Mouse (Mus musculus): ENCODE measurements around the gene Tsnaxip1. TPM values are rescaled to one million over a fixed set of nuclear protein-coding genes. Genes with fewer than 3 reads are reported as not detected.

The Tsnaxip1 gene
- polyA plus RNA-seq, 1 experiment from 2014 or later, result 1.2 TPM

Other genes starting within 250 kb of the Tsnaxip1 start
- 11.8 and 12.4 TPM in 2 replicates for gene Ripor1, start 222.5 kb upstream of the Tsnaxip1 start, polyA plus RNA-seq (2014; fragmentation: Nextera tagmentation; extraction: Ambion mirVana)
- 115 and 121 TPM in 2 replicates for gene Ctcf, start 191.2 kb upstream of the Tsnaxip1 start, polyA plus RNA-seq (2014; fragmentation: Nextera tagmentation; extraction: Ambion mirVana)
- gene Agrp, start 190.3 kb upstream of the Tsnaxip1 start, polyA plus RNA-seq (2014; fragmentation: Nextera tagmentation; extraction: Ambion mirVana), result 0.68 and 2.1 TPM in 2 replicates
- gene Carmil2, start 141.5 kb upstream of the Tsnaxip1 start, polyA plus RNA-seq (2014; fragmentation: Nextera tagmentation; extraction: Ambion mirVana), result 3.9 TPM in 2 replicates
- 70.0 and 74.1 TPM in 2 replicates for gene Acd, start 126.6 kb upstream of the Tsnaxip1 start, polyA plus RNA-seq (2014; fragmentation: Nextera tagmentation; extraction: Ambion mirVana)
- 25.9 and 26.8 TPM in 2 replicates for gene Pard6a, start 126.6 kb upstream of the Tsnaxip1 start, polyA plus RNA-seq (2014; fragmentation: Nextera tagmentation; extraction: Ambion mirVana)
- gene 4933405L10Rik, start 120.1 kb upstream of the Tsnaxip1 start, polyA plus RNA-seq (2014; fragmentation: Nextera tagmentation; extraction: Ambion mirVana), result 0.31 TPM in 1 of 2 replicates, not detected in the other
- 26.4 and 27.9 TPM in 2 replicates for gene Enkd1, start 119.5 kb upstream of the Tsnaxip1 start, polyA plus RNA-seq (2014; fragmentation: Nextera tagmentation; extraction: Ambion mirVana)
- 38.3 and 41.6 TPM in 2 replicates for gene Gfod2, start 69.1 kb upstream of the Tsnaxip1 start, polyA plus RNA-seq (2014; fragmentation: Nextera tagmentation; extraction: Ambion mirVana)
- gene Ranbp10, start 381 bp upstream of the Tsnaxip1 start, polyA plus RNA-seq (2014; fragmentation: Nextera tagmentation; extraction: Ambion mirVana), result 13.7 and 17.8 TPM in 2 replicates
- 55.4 TPM in 2 replicates for gene Cenpt, start 25.5 kb downstream of the Tsnaxip1 start, polyA plus RNA-seq (2014; fragmentation: Nextera tagmentation; extraction: Ambion mirVana)
- gene Thap11, start 27.4 kb downstream of the Tsnaxip1 start, polyA plus RNA-seq (2014; fragmentation: Nextera tagmentation; extraction: Ambion mirVana), result 60.5 and 66.7 TPM in 2 replicates
- 256 and 278 TPM in 2 replicates for gene Nutf2, start 32.8 kb downstream of the Tsnaxip1 start, polyA plus RNA-seq (2014; fragmentation: Nextera tagmentation; extraction: Ambion mirVana)
- 31.9 and 32.6 TPM in 2 replicates for gene Edc4, start 53.1 kb downstream of the Tsnaxip1 start, polyA plus RNA-seq (2014; fragmentation: Nextera tagmentation; extraction: Ambion mirVana)
- not detected in 2 replicates for gene Nrn1l, start 65.8 kb downstream of the Tsnaxip1 start, polyA plus RNA-seq (2014; fragmentation: Nextera tagmentation; extraction: Ambion mirVana)
- 11.1 and 12.5 TPM in 2 replicates for gene Pskh1, start 72.7 kb downstream of the Tsnaxip1 start, polyA plus RNA-seq (2014; fragmentation: Nextera tagmentation; extraction: Ambion mirVana)
- 0.81 and 1.3 TPM in 2 replicates for gene Ctrl, start 106.1 kb downstream of the Tsnaxip1 start, polyA plus RNA-seq (2014; fragmentation: Nextera tagmentation; extraction: Ambion mirVana)
- 21.6 and 24.6 TPM in 2 replicates for gene Psmb10, start 110.7 kb downstream of the Tsnaxip1 start, polyA plus RNA-seq (2014; fragmentation: Nextera tagmentation; extraction: Ambion mirVana)
- gene Lcat, start 115.7 kb downstream of the Tsnaxip1 start, polyA plus RNA-seq (2014; fragmentation: Nextera tagmentation; extraction: Ambion mirVana), result 0.54 and 0.73 TPM in 2 replicates
- gene Slc12a4, start 138.4 kb downstream of the Tsnaxip1 start, polyA plus RNA-seq (2014; fragmentation: Nextera tagmentation; extraction: Ambion mirVana), result 7.8 and 8.4 TPM in 2 replicates
- not detected in 2 replicates for gene Dpep3, start 151.7 kb downstream of the Tsnaxip1 start, polyA plus RNA-seq (2014; fragmentation: Nextera tagmentation; extraction: Ambion mirVana)
- gene Dus2, start 163.6 kb downstream of the Tsnaxip1 start, polyA plus RNA-seq (2014; fragmentation: Nextera tagmentation; extraction: Ambion mirVana), result 16.4 and 22.0 TPM in 2 replicates
- gene Dpep2nb, start 178.2 kb downstream of the Tsnaxip1 start, polyA plus RNA-seq (2014; fragmentation: Nextera tagmentation; extraction: Ambion mirVana), result 0.15 TPM in 1 of 2 replicates, not detected in the other
- 21.2 and 21.3 TPM in 2 replicates for gene Ddx28, start 184.2 kb downstream of the Tsnaxip1 start, polyA plus RNA-seq (2014; fragmentation: Nextera tagmentation; extraction: Ambion mirVana)
- 4.2 and 8.1 TPM in 2 replicates for gene Nfatc3, start 231.1 kb downstream of the Tsnaxip1 start, polyA plus RNA-seq (2014; fragmentation: Nextera tagmentation; extraction: Ambion mirVana)